Mouse (Mus musculus) heart, postnatal 14 days (tissue): ENCODE measurements around the gene Copz2. TPM values are rescaled to one million over a fixed set of nuclear protein-coding genes. Genes with fewer than 3 reads are reported as not detected.

Experiments used
- DNase-seq, 2 experiments: peaks; one replicate each; pipeline ENCODE4 v3.0.0; 2021 to 2022
- intact Hi-C: fragments of 180-260 bp; cut with DNase I; formaldehyde crosslinking; loops from one replicate; pipeline ENCODE4 v1.15.1; 2025
- total RNA-seq, 2 experiments: library from RNA; stranded (reverse); gene quantifications; 2 replicates each; pipeline ENCODE4 v1.2.3; 2021

Gene Copz2
- total RNA-seq, 2 experiments from 2014 or later, result 34.6 to 35.8 TPM

- intact Hi-C loops, result loop anchor here (2.0 to 5.0 kb wide), 5 partner anchors 84 to 583 kb away; partner anchors contain the start of genes Hoxb5 and Snx11
- DNase-seq, result peak; percentile 53 to 62
Observed at GRCm38 (mm10) chr11:96861446-96861845, 11.8 kb downstream of the Copz2 start.

- DNase-seq, result peak; percentile 96 to 98
- intact Hi-C loops, result loop anchor here (1.0 to 5.0 kb wide), 6 partner anchors 85 to 583 kb away; partner anchors contain the start of genes Hoxb5 and Snx11
Observed at GRCm38 (mm10) chr11:96861878-96862289, 12.2 kb downstream of the Copz2 start.

GRCm38 (mm10) chr11:96862534-96862933 is 12.9 kb downstream of the Copz2 start:
- intact Hi-C loops, result loop anchor here (1.0 to 5.0 kb wide), 5 partner anchors 85 to 560 kb away; partner anchors contain the start of genes Hoxb5 and Snx11
- DNase-seq, result no peak

- DNase-seq, result peak; percentile 54
- intact Hi-C loops, result loop anchor here (5.0 kb wide), 4 partner anchors 86 to 561 kb away; partner anchors contain the start of genes Hoxb5 and Snx11
Observed at GRCm38 (mm10) chr11:96863206-96863995, 13.7 kb downstream of the Copz2 start.

- DNase-seq, result peak; percentile 68 to 82
- intact Hi-C loops, result loop anchor here (1.0 to 5.0 kb wide), 2 partner anchors 44 to 95 kb away; no protein-coding TSS in a partner anchor
Observed at GRCm38 (mm10) chr11:96867149-96867548, 17.5 kb downstream of the Copz2 start.

GRCm38 (mm10) chr11:96872441-96873379 is 23.0 kb downstream of the Copz2 start:
- intact Hi-C loops, result loop anchor here (5.0 kb wide), 1 partner anchor 155 kb away; the partner anchor contains the start of gene Scrn2
- DNase-seq, result no peak

GRCm38 (mm10) chr11:96873601-96874140 is 24.0 kb downstream of the Copz2 start:
- intact Hi-C loops, result loop anchor here (5.0 kb wide), 1 partner anchor 154 kb away; the partner anchor contains the start of gene Scrn2
- DNase-seq, result no peak

- no peak for DNase-seq
- intact Hi-C loops, result no loop called here
Observed at GRCm38 (mm10) chr11:96875270-96875669, 25.6 kb downstream of the Copz2 start.

- intact Hi-C loops, result no loop called here
- peak; percentile 78 to 80 for DNase-seq
Observed at GRCm38 (mm10) chr11:96875745-96876144, 26.1 kb downstream of the Copz2 start.

- DNase-seq, result no peak
- intact Hi-C loops, result no loop called here
Observed at GRCm38 (mm10) chr11:96876300-96877040, 26.8 kb downstream of the Copz2 start.

- no peak for DNase-seq
- intact Hi-C loops, result no loop called here
Observed at GRCm38 (mm10) chr11:96877071-96877470, 27.4 kb downstream of the Copz2 start.

GRCm38 (mm10) chr11:96878715-96879114 is 29.0 kb downstream of the Copz2 start:
- intact Hi-C loops, result no loop called here
- no peak for DNase-seq

GRCm38 (mm10) chr11:96879359-96879758 is 29.7 kb downstream of the Copz2 start:
- no peak for DNase-seq
- intact Hi-C loops, result no loop called here

- DNase-seq, result no peak
- intact Hi-C loops, result no loop called here
Observed at GRCm38 (mm10) chr11:96880296-96880695, 30.6 kb downstream of the Copz2 start.

GRCm38 (mm10) chr11:96885901-96886340 is 36.3 kb downstream of the Copz2 start:
- no peak for DNase-seq
- intact Hi-C loops, result no loop called here

- intact Hi-C loops, result no loop called here
- no peak for DNase-seq
Observed at GRCm38 (mm10) chr11:96886942-96887546, 37.4 kb downstream of the Copz2 start.

GRCm38 (mm10) chr11:96891784-96892527 is 42.3 kb downstream of the Copz2 start:
- DNase-seq, result no peak
- intact Hi-C loops, result no loop called here

- intact Hi-C loops, result no loop called here
- no peak for DNase-seq
Observed at GRCm38 (mm10) chr11:96893203-96893842, 43.7 kb downstream of the Copz2 start.
